Mouse (Mus musculus) ES-Bruce4 (cell line): ENCODE results near the gene Armh4.

Experiments used
- CTCF ChIP-seq: IDR thresholded peaks from one replicate; pipeline ENCODE4 v1.8.1; 2011; ENCODE audit warnings: low read depth, low read length
- EP300 ChIP-seq: IDR thresholded peaks from 2 replicates; pipeline ENCODE4 v1.6.1; 2011; ENCODE audit warnings: low read depth, low read length; ENCODE audit not compliant: insufficient read depth
- POLR2A ChIP-seq: IDR thresholded peaks from one replicate; pipeline ENCODE4 v1.8.1; 2011; ENCODE audit warnings: low read length; ENCODE audit not compliant: insufficient read depth

DNA sequence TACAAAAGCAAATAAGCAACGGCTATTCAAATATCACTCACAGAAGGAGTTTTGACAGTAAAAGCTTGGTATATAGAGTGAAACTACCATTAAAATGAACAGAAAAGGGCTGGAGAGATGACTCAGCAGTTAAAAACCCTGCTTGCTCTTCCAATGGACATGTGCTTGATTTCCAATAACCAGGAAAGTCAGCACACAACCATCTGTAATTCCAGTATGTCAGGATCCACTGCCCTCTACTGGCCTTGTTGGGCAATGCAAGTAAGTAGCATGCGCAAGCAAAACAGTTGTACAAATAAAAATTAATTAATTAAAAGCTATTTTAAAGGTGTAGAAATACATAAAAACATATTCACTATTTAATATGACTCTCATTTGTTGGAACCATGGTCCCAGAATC lies 2.6 kb upstream of the Armh4 start:
- no peak for TF ChIP-seq POLR2A
- no peak for TF ChIP-seq CTCF
- TF ChIP-seq EP300: no peak
